Comparison of ENCODE assay signal across 10 mouse cellular contexts in genomic region chr5:66423909-66424308, GRCm38 (mm10).
DNase-seq lines count a peak whose midpoint lies in the region; ATAC-seq and TF ChIP-seq lines count a peak whose summit lies in the region.
"Had no signal": no experiment of that assay in that cellular context is flagged by ENCODE, and none has a peak within 500 bp of the region (broad histone marks: within the 10 kb centered on the region; RNA-seq: fewer than 3 reads in every experiment).

No protein-coding gene starts in this region.

- no peak for TF ChIP-seq EP300 in liver, embryonic 14.5 days (IDR thresholded peaks at IDR 0.05; ENCODE audit: low read depth)

- no peaks in the 10 kb centered on the region for H3K9me3 ChIP-seq in embryonic facial prominence, embryonic 11.5 days (replicated peaks; ENCODE audit: control insufficient read depth, low read length)
- H3K9me3 ChIP-seq in embryonic facial prominence, embryonic 10.5 days, result no peaks in the 10 kb centered on the region
- H3K9me3 ChIP-seq in liver, embryonic 14.5 days (ENCODE audit: control insufficient read depth, low read length), result no peaks in the 10 kb centered on the region
- H3K9me3 ChIP-seq in intestine, embryonic 16.5 days (ENCODE audit: control insufficient read depth, low read length), result no peaks in the 10 kb centered on the region
- H3K9me3 ChIP-seq: hindbrain, embryonic 15.5 days; lung, embryonic 15.5 days had no signal

- H3K36me3 ChIP-seq in embryonic facial prominence, embryonic 11.5 days (replicated peaks; ENCODE audit: control insufficient read depth, insufficient read depth, low read depth, low read length), result no peaks in the 10 kb centered on the region
- H3K36me3 ChIP-seq in embryonic facial prominence, embryonic 10.5 days (replicated peaks), result no peaks in the 10 kb centered on the region
- H3K36me3 ChIP-seq in liver, embryonic 14.5 days (replicated peaks; ENCODE audit: control insufficient read depth, insufficient read depth, low read depth), result no peaks in the 10 kb centered on the region
- no peaks in the 10 kb centered on the region for H3K36me3 ChIP-seq in intestine, embryonic 16.5 days (ENCODE audit: control insufficient read depth, insufficient read depth, low read length)
- H3K36me3 ChIP-seq: hindbrain, embryonic 15.5 days; lung, embryonic 15.5 days had no signal

- no peaks in the 10 kb centered on the region for H3K4me1 ChIP-seq in embryonic facial prominence, embryonic 11.5 days (ENCODE audit: control insufficient read depth, insufficient read depth, low read length)
- peaks cover 19% of the 10 kb centered on the region for H3K4me1 ChIP-seq in embryonic facial prominence, embryonic 10.5 days
- no peaks in the 10 kb centered on the region; a peak in 1 of 4 replicates for H3K4me1 ChIP-seq in liver, embryonic 14.5 days (replicated peaks; ENCODE audit: control insufficient read depth in 2 of 2, insufficient read depth in 2 of 2, low read length in 1 of 2)
- no peaks in the 10 kb centered on the region for H3K4me1 ChIP-seq in intestine, embryonic 16.5 days (ENCODE audit: control insufficient read depth, insufficient read depth, low read length)
- H3K4me1 ChIP-seq: lung, embryonic 15.5 days had no signal

- no peaks in the 10 kb centered on the region for H3K27me3 ChIP-seq in embryonic facial prominence, embryonic 11.5 days (ENCODE audit: control insufficient read depth, insufficient read depth, low read length)
- H3K27me3 ChIP-seq in embryonic facial prominence, embryonic 10.5 days (replicated peaks; ENCODE audit: low read depth, poor library complexity, severe bottlenecking), result no peaks in the 10 kb centered on the region
- no peaks in the 10 kb centered on the region for H3K27me3 ChIP-seq in liver, embryonic 14.5 days (ENCODE audit: control insufficient read depth, insufficient read depth, low read length)
- H3K27me3 ChIP-seq in intestine, embryonic 16.5 days (replicated peaks; ENCODE audit: control insufficient read depth, insufficient read depth, low read length), result no peaks in the 10 kb centered on the region
- H3K27me3 ChIP-seq: hindbrain, embryonic 15.5 days; lung, embryonic 15.5 days had no signal

- H3K9ac ChIP-seq in embryonic facial prominence, embryonic 11.5 days (replicated peaks; ENCODE audit: low read length), result no peak overlapping the region
- H3K9ac ChIP-seq in liver, embryonic 14.5 days (replicated peaks), result no peak overlapping the region
- H3K9ac ChIP-seq in intestine, embryonic 16.5 days (ENCODE audit: low read depth, low read length), result no peak overlapping the region
- H3K9ac ChIP-seq: hindbrain, embryonic 15.5 days; lung, embryonic 15.5 days had no signal

- no peak for ATAC-seq in embryonic facial prominence, embryonic 11.5 days (replicated peaks; ENCODE audit: insufficient number of reproducible peaks, low FRiP score, low TSS enrichment, low read depth)
- ATAC-seq in liver, embryonic 14.5 days (ENCODE audit: insufficient read depth), result no peak
- ATAC-seq in megakaryocyte progenitor cell, adult 5-6 weeks (replicated peaks; ENCODE audit: poor library complexity), result 0 out of 2 replicates have a peak, but pooled peaks have one; percentile 29
- no peak for ATAC-seq in intestine, embryonic 16.5 days

- H3K4me3 ChIP-seq in embryonic facial prominence, embryonic 11.5 days (ENCODE audit: low read depth, low read length), result no peak overlapping the region
- H3K4me3 ChIP-seq in embryonic facial prominence, embryonic 10.5 days, result no peak overlapping the region
- no peak overlapping the region for H3K4me3 ChIP-seq in liver, embryonic 14.5 days (ENCODE audit: insufficient read depth in 1 of 2, low read depth in 2 of 2, low read length in 2 of 2)
- no peak overlapping the region for H3K4me3 ChIP-seq in intestine, embryonic 16.5 days (ENCODE audit: low read length)
- H3K4me3 ChIP-seq: hindbrain, embryonic 15.5 days; lung, embryonic 15.5 days had no signal

- peak; percentile 45; the same call in 1 of the 2 replicates for TF ChIP-seq CTCF in liver, embryonic 14.5 days (IDR thresholded peaks at IDR 0.05; ENCODE audit: low read depth)

- 75% methylated on average over 4 of the region's 4 CpGs for WGBS in embryonic facial prominence, embryonic 11.5 days
- 75% methylated on average over 4 of the region's 4 CpGs for WGBS in embryonic facial prominence, embryonic 10.5 days
- 40% methylated on average over 4 of the region's 4 CpGs for WGBS in liver, embryonic 14.5 days (ENCODE audit: insufficient replicate concordance)
- WGBS in intestine, embryonic 16.5 days, result 60% methylated on average over 4 of the region's 4 CpGs

- H3K4me2 ChIP-seq in embryonic facial prominence, embryonic 11.5 days (ENCODE audit: low read depth, low read length), result no peak overlapping the region
- H3K4me2 ChIP-seq in liver, embryonic 14.5 days (ENCODE audit: low read depth), result no peak overlapping the region
- no peak overlapping the region for H3K4me2 ChIP-seq in intestine, embryonic 16.5 days (ENCODE audit: low read depth, low read length)
- H3K4me2 ChIP-seq: hindbrain, embryonic 15.5 days; lung, embryonic 15.5 days had no signal

- peak; percentile 58 for DNase-seq in embryonic facial prominence, embryonic 11.5 days (ENCODE audit: low spot score)
- no peak for DNase-seq in embryonic facial prominence, embryonic 10.5 days (ENCODE audit: low spot score)
- DNase-seq in liver, embryonic 14.5 days (ENCODE audit: low read depth in 3 of 3, low spot score in 3 of 3), result no peak
- DNase-seq in liver, result no peak
- peak; percentile 67 to 71 for DNase-seq in cerebellum, postnatal 10 days
- DNase-seq in gastrocnemius, postnatal 14 days, result no peak

- intact Hi-C loops in gastrocnemius, postnatal 14 days (cut with DNase I; ENCODE audit: low total_unique reads), result no loop called here

- no peak overlapping the region for H3K27ac ChIP-seq in embryonic facial prominence, embryonic 11.5 days (replicated peaks; ENCODE audit: low read depth, low read length)
- H3K27ac ChIP-seq in embryonic facial prominence, embryonic 10.5 days (replicated peaks), result no peak overlapping the region
- no peak overlapping the region for H3K27ac ChIP-seq in liver, embryonic 14.5 days
- no peak overlapping the region for H3K27ac ChIP-seq in intestine, embryonic 16.5 days (ENCODE audit: low read length)
- H3K27ac ChIP-seq: hindbrain, embryonic 15.5 days; lung, embryonic 15.5 days had no signal

Comparison
In these comparisons a context has a peak if more than half of its experiments do, and no peak if none do; other contexts are left out.
1. DNase-seq: peak in embryonic facial prominence, embryonic 11.5 days (single experiment) and cerebellum, postnatal 10 days (2 of 2); none in embryonic facial prominence, embryonic 10.5 days (single experiment), liver, embryonic 14.5 days (0 of 3), liver (single experiment) and gastrocnemius, postnatal 14 days (single experiment).